Comparison of ENCODE assay signal across 8 mouse cellular contexts in the genomic region with DNA sequence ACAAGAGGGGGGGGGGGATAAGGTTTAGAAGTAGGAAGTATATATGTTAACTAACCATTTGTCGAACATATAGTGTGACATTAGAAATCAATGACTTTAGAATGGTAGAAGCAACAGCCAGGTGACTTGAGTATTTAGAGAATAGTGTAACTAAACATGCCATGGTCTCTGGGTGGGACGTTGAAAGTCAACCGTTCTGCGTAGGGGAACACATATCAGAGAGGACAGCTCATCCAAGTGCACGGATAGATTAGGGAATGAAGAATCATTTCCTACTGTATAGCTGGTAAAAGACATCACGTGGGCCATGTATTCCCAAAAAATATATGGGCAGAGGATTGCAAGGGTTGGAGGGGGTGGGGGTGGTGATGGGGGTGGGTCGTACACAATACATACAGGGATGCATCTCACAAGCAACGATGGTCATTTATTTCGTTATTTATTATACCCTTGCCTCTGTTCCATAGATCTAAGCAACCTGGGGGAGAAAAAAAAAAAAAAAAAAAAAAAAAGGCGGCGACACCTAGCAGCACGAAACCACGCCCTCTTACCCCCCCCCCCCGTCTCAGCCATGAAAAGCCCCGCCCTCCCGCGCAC. TPM values are rescaled to one million over a fixed set of nuclear protein-coding genes. Genes with fewer than 3 reads are reported as not detected.
DNase-seq lines count a peak whose midpoint lies in the region; ATAC-seq and TF ChIP-seq lines count a peak whose summit lies in the region.

No protein-coding gene starts in this region.

- WGBS in liver, embryonic 11.5 days, result 54% methylated on average over 12 of the region's 17 CpGs

- H3K27ac ChIP-seq in testis, adult 2 months (ENCODE audit: control insufficient read depth, insufficient read depth, low read depth, low read length), result no peak overlapping the region
- peak overlapping the region; percentile 91; the same call in 1 of the 2 replicates for H3K27ac ChIP-seq in liver, embryonic 11.5 days (ENCODE audit: low read depth, low read length)

- peaks cover 6% of the 10 kb centered on the region for H3K4me1 ChIP-seq in testis, adult 2 months (ENCODE audit: control insufficient read depth, insufficient read depth, low read length)
- H3K4me1 ChIP-seq in liver, embryonic 11.5 days (replicated peaks; ENCODE audit: control insufficient read depth, insufficient read depth, low read length), result peaks cover 5% of the 10 kb centered on the region

- H3K27me3 ChIP-seq in testis, adult 2 months (ENCODE audit: control insufficient read depth, insufficient read depth, low read length), result no peaks in the 10 kb centered on the region
- no peaks in the 10 kb centered on the region for H3K27me3 ChIP-seq in liver, embryonic 11.5 days (replicated peaks; ENCODE audit: control insufficient read depth, insufficient read depth, low read length)

- no peaks in the 10 kb centered on the region; the same call in 1 of the 2 replicates for H3K36me3 ChIP-seq in testis, adult 2 months (ENCODE audit: control insufficient read depth, insufficient read depth, low read length)
- peaks cover 4% of the 10 kb centered on the region for H3K36me3 ChIP-seq in liver, embryonic 11.5 days (ENCODE audit: control insufficient read depth, insufficient read depth, low read length)

- no peak for TF ChIP-seq POLR2A in testis, adult 2 months (IDR thresholded peaks at IDR 0.05; ENCODE audit: control insufficient read depth, low read depth, low read length)

- H3K4me3 ChIP-seq in testis, adult 2 months (ENCODE audit: control insufficient read depth, low read depth, low read length), result peak overlapping the region; percentile 96; the same call in 1 of the 2 replicates
- peak overlapping the region; percentile 89 for H3K4me3 ChIP-seq in liver, embryonic 11.5 days (ENCODE audit: low read depth, low read length)

- H3K9ac ChIP-seq in liver, embryonic 11.5 days (ENCODE audit: low read depth, low read length), result no peak overlapping the region

- H3K4me2 ChIP-seq in liver, embryonic 11.5 days, result peak overlapping the region; percentile 77

- TF ChIP-seq CTCF in testis, adult 2 months (IDR thresholded peaks at IDR 0.05; ENCODE audit: control insufficient read depth, insufficient read depth, insufficient replicate concordance, low read depth, low read length), result no peak

- ATAC-seq in liver, embryonic 11.5 days (replicated peaks; ENCODE audit: low FRiP score), result no peak; the same call in 1 of the 2 replicates

- peak; percentile 18 to 20 for DNase-seq in cerebellum, adult 18-20 months
- no peak for DNase-seq in cerebellum, adult 11 months
- no peak for DNase-seq in testis, postnatal 10 days (ENCODE audit: low spot score)
- no peak for DNase-seq in liver, embryonic 11.5 days (ENCODE audit: low spot score)
- DNase-seq in right cerebral cortex, postnatal 25 days, result no peak
- DNase-seq in urinary bladder, adult 18-20 months (ENCODE audit: low spot score in 2 of 2), result no peak
- no peak for DNase-seq in urinary bladder, postnatal 25 days (ENCODE audit: low spot score)

- no peaks in the 10 kb centered on the region for H3K9me3 ChIP-seq in liver, embryonic 11.5 days (ENCODE audit: control insufficient read depth, low read length)

RNA-seq across cellular contexts. Expression of a gene that starts 0.4 kb away (rescaled TPM):
- 7.6 and 12.5 TPM in 2 replicates for polyA plus RNA-seq in testis, adult 2 months (2012; rRNA removed)
- polyA plus RNA-seq in liver, embryonic 11.5 days (2014; fragmentation: Nextera tagmentation; extraction: Ambion mirVana), result 221 and 223 TPM in 2 replicates

RNA-seq across cellular contexts. Expression of a gene that starts 32.5 kb away (rescaled TPM):
- 5.2 and 6.0 TPM in 2 replicates for polyA plus RNA-seq in testis, adult 2 months (2012; rRNA removed)
- 12.9 and 13.7 TPM in 2 replicates for polyA plus RNA-seq in liver, embryonic 11.5 days (2014; fragmentation: Nextera tagmentation; extraction: Ambion mirVana)

Comparison
In these comparisons a context has a peak if more than half of its experiments do, and no peak if none do; other contexts are left out.
1. DNase-seq: peak in cerebellum, adult 18-20 months (2 of 2); none in cerebellum, adult 11 months (single experiment), testis, postnatal 10 days (single experiment), liver, embryonic 11.5 days (single experiment), right cerebral cortex, postnatal 25 days (single experiment), urinary bladder, adult 18-20 months (0 of 2) and urinary bladder, postnatal 25 days (single experiment).
2. RNA of a gene that starts 0.4 kb away (polyA plus RNA-seq): 221 to 223 TPM in liver, embryonic 11.5 days; 7.6 to 12.5 TPM in testis, adult 2 months; every median in the first group is over 10 times any median in the second.